Mouse (Mus musculus) monocyte, adult 2 months (primary cell): ENCODE data around the gene D430041D05Rik.
A peak's percentile ranks its signal among the peaks of the same experiment; 100 is the strongest.

ENCODE experiments used
- DNase-seq, 2 experiments: peaks; one replicate each; pipeline ENCODE4 v3.0.0; 2022; ENCODE audit warnings: low spot score in 2 of 2, low read depth in 1 of 2

D430041D05Rik gene

DNA sequence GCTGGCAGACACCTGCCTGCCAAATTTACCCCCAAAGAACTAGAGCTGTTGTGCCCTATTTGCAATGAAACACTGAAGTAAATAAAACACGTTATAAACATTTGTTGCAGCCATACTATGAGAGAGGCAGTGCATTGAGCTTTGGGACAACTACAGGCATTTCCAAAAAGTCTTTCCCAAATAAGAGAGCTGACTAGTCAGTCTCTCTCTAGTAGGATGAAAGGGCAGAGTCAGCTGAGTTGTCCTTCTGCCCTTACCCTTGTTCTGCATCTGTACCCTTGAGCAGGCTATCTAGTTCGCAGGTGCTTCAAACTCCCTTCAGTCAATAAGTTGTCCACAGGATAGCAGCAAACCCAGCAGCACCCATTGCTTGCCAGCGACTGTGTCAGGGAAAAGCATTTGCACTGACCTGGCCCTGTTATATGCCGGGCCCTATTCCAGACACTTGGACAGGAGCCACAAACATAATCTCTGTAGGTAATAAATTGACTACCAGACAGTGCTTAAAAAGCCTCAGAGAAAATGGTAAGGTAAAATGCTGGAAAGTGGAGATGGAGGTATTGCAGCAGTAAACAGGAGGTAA, at the start of gene D430041D05Rik:
D430041D05Rik (minus strand) TSS at position 51 of the 583 bp plus-strand sequence.
- DNase-seq = no peak

- no peak for DNase-seq
These were observed 49.2 kb upstream of the D430041D05Rik start for GRCm38 (mm10) chr2:104460021-104460420.

- DNase-seq = no peak
These were observed 47.9 kb upstream of the D430041D05Rik start for GRCm38 (mm10) chr2:104458569-104459332.

GRCm38 (mm10) chr2:104457106-104457505, 46.3 kb upstream of the D430041D05Rik start:
- DNase-seq = no peak

DNA sequence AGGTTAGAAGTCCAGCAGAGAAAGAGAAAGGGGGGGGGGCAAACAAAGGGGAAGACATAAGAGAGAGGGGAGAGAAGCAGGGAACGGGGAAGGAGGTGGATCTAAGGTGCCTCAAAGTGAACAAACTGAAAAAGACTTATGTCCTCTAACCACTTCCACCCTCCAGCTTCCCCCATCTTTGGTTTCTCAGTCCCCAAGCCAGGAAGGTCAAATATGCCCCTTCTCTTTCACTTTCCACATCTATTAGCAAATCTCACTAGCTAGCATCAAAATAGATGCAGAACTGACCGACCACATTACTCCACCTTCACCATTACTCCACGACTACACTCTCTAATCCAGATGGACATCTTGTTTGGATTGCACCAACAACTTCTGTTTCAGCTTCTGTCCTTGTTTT, 39.9 kb upstream of the D430041D05Rik start:
- DNase-seq = no peak

GRCm38 (mm10) chr2:104449191-104449590, 38.4 kb upstream of the D430041D05Rik start:
- DNase-seq = no peak

GRCm38 (mm10) chr2:104448201-104448600, 37.4 kb upstream of the D430041D05Rik start:
- no peak for DNase-seq

- no peak for DNase-seq
These were observed 35.2 kb upstream of the D430041D05Rik start for GRCm38 (mm10) chr2:104446016-104446415.

DNA sequence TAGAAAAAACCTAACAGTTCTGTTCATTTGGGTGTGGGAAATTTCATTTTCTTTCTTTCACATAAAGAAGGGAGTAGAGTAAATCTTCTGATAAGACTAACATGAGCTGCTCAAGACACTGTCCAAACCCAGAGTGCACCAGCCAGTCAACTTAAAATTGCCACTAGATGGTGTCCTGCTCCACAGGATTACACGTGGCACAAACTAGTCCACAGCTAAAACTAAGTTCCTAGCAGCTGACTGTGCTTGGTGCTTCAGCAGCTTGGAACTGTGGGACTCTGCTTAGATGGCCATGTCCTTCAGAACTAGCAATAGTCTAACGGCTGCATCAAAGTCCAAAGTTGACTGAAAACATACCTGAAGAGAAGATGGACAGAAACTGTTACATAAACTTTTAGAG, 34.0 kb upstream of the D430041D05Rik start:
- peak in 1 of 2 experiments; percentile 6 for DNase-seq

GRCm38 (mm10) chr2:104442341-104442740, 31.5 kb upstream of the D430041D05Rik start:
- no peak for DNase-seq

DNA sequence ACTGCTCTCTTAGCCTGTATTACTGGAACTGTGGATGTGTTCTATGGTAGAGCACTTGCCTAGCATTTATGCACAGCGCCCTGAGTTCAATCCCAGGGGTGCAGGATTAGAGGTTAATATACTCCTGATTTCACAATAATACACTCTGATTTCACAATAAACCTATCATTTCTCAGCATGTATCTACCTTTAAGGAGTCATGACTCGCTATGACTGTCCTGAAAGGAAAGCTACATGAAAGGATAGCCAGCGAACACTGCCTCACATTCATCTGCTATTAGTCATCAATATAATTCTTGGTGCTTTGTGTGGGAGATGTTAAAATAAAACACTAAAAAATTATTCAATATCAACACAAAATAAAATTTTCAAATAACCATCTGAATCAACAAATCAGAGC, 25.4 kb upstream of the D430041D05Rik start:
- no peak for DNase-seq

- DNase-seq = no peak
These were observed 20.3 kb upstream of the D430041D05Rik start for GRCm38 (mm10) chr2:104431067-104431466.

DNA sequence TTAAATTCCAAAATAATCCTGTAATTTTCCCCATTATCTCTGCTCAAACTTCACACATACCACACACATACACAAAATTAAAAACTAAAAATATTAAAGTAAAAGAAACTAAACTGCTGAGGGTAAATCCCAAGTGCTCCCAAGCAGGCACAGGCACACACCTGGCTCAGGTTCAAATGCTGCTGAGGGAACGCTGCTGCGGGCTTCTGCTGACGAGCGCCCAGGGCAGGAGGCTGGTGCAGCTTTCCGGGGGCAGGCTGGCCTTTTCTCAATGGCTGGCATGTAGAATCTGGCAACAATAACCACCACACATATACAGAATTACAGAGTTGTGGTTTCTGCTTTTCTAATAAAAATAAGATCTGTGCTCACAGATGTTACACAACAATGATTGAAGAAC, 19.8 kb upstream of the D430041D05Rik start:
- DNase-seq = no peak

GRCm38 (mm10) chr2:104426112-104426511, 15.3 kb upstream of the D430041D05Rik start:
- no peak for DNase-seq

GRCm38 (mm10) chr2:104422230-104422629, 11.4 kb upstream of the D430041D05Rik start:
- no peak for DNase-seq

- no peak for DNase-seq
These were observed 10.0 kb upstream of the D430041D05Rik start for GRCm38 (mm10) chr2:104420805-104421204.

- no peak for DNase-seq
These were observed 9.2 kb upstream of the D430041D05Rik start for GRCm38 (mm10) chr2:104419999-104420398.

DNA sequence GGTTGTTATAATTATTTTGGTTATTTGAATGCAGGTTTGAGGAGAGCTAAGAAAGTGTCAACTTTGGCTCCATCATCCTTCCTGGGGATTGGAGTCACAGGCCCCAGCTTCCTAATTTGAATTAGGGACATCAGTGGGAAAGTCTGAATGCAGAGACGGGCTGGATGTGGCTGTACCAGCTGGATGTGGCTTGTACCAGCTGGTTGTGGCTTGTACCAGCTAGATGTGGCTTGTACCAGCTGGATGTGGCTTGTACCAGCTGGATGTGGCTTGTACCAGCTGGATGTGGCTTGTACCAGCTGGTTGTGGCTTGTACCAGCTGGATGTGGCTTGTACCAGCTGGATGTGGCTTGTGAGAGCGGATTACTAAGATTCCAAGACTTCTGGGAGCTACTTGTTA, 8.6 kb upstream of the D430041D05Rik start:
- no peak for DNase-seq

GRCm38 (mm10) chr2:104413011-104413410, 2.2 kb upstream of the D430041D05Rik start:
- DNase-seq = no peak

DNA sequence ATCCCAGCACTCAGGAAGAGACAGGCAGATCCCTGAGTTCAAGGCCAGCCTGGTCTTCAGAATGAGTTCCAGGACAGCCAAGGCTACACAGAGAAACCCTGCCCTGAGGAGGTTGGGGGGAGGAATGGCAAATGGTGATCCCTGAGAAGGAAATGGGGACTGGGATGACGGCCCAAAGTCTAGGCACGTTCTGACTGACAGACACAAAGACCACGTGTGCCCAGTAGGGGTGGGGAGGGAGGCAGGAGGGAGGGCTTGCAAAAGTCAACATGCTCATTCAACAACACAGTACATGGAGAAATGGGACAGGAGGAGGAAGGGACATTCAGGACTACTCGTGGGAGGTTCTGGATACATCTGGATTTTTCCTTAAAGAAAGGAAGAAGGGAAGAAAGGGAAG, 1.7 kb upstream of the D430041D05Rik start:
- DNase-seq = no peak

DNA sequence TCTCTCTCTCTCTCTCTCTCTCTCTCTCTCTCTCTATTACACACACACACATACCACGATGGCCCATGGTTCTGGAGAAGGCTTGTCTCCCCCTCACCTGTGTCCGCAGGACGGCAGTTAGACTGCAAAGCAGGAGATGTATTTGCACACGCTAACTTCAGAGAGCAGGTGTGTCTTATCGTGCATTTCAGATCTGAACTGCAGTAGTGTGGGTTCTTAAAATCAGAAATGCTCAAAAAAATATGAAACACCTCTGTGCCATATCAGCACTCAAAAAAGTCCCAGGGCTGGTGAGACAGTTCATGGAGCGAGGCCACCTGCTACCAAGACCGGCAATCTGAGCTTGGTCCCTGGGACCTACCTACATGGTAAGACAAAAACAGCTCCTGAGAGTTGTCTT, 993 bp upstream of the D430041D05Rik start:
- no peak for DNase-seq
